Mouse (Mus musculus) adrenal gland, adult 8-10 months (tissue): ENCODE measurements around the gene Tjp1. TPM values are rescaled to one million over a fixed set of nuclear protein-coding genes. Genes with fewer than 3 reads are reported as not detected.

ENCODE experiments used
- DNase-seq: peaks from one replicate; pipeline ENCODE4 v3.0.0; 2022
- total RNA-seq, 4 experiments: library from RNA; stranded (reverse); gene quantifications; 2 replicates each; pipeline ENCODE4 v1.2.4; 2022

Tjp1 gene
- total RNA-seq, 4 experiments from 2014 or later, result 93.8 to 132 (median 112) TPM

GRCm38 (mm10) chr7:65387560-65388175, 139.9 kb downstream of the Tjp1 start:
- no peak for DNase-seq

- no peak for DNase-seq
Measured at GRCm38 (mm10) chr7:65384775-65385174, 142.8 kb downstream of the Tjp1 start.

GRCm38 (mm10) chr7:65382515-65383283, 144.9 kb downstream of the Tjp1 start:
- DNase-seq, result no peak

- no peak for DNase-seq
Measured at GRCm38 (mm10) chr7:65381896-65382295, 145.7 kb downstream of the Tjp1 start.

- no peak for DNase-seq
Measured at GRCm38 (mm10) chr7:65380716-65381115, 146.9 kb downstream of the Tjp1 start.

- no peak for DNase-seq
Measured at GRCm38 (mm10) chr7:65378818-65379565, 148.6 kb downstream of the Tjp1 start.

- no peak for DNase-seq
Measured at GRCm38 (mm10) chr7:65377521-65377920, 150.1 kb downstream of the Tjp1 start.

- DNase-seq, result no peak
Measured at GRCm38 (mm10) chr7:65375621-65376020, 152.0 kb downstream of the Tjp1 start.

- peak; percentile 45 for DNase-seq
Measured at GRCm38 (mm10) chr7:65375176-65375575, 152.4 kb downstream of the Tjp1 start.

GRCm38 (mm10) chr7:65373336-65373735, 154.2 kb downstream of the Tjp1 start:
- DNase-seq, result no peak

- DNase-seq, result no peak
Measured at GRCm38 (mm10) chr7:65371765-65372164, 155.8 kb downstream of the Tjp1 start.

- DNase-seq, result peak; percentile 89
Measured at GRCm38 (mm10) chr7:65370787-65371616, 156.6 kb downstream of the Tjp1 start.

GRCm38 (mm10) chr7:65370381-65370786, 157.2 kb downstream of the Tjp1 start:
- DNase-seq, result peak; percentile 14

GRCm38 (mm10) chr7:65369101-65369500, 158.5 kb downstream of the Tjp1 start:
- DNase-seq, result no peak

GRCm38 (mm10) chr7:65367386-65368245, 160.0 kb downstream of the Tjp1 start:
- DNase-seq, result no peak

- no peak for DNase-seq
Measured at GRCm38 (mm10) chr7:65366153-65366552, 161.4 kb downstream of the Tjp1 start.

- no peak for DNase-seq
Measured at GRCm38 (mm10) chr7:65365560-65365959, 162.0 kb downstream of the Tjp1 start.

- no peak for DNase-seq
Measured at GRCm38 (mm10) chr7:65360278-65360677, 167.3 kb downstream of the Tjp1 start.

- no peak for DNase-seq
Measured at GRCm38 (mm10) chr7:65359774-65360173, 167.8 kb downstream of the Tjp1 start.

- DNase-seq, result peak; percentile 26
Measured at GRCm38 (mm10) chr7:65357538-65357937, 170.0 kb downstream of the Tjp1 start.

GRCm38 (mm10) chr7:65356204-65356603, 171.4 kb downstream of the Tjp1 start:
- no peak for DNase-seq
